Mouse (Mus musculus) hindbrain, embryonic 11.5 days (tissue): Measurements from ENCODE around the gene Ptpn1. TPM values are rescaled to one million over a fixed set of nuclear protein-coding genes. Genes with fewer than 3 reads are reported as not detected.

Experiments used
- ATAC-seq: fragments of 200-750 bp; cut with Nextera tagmentation; 2 replicates; pipeline ENCODE4 v1.8.0; 2017; ENCODE audit warnings: mild to moderate bottlenecking, moderate TSS enrichment, moderate library complexity; ENCODE audit not compliant: low FRiP score
- DNase-seq: peaks from one replicate; pipeline ENCODE4 v3.0.0-alpha.2; 2015; ENCODE audit warnings: low spot score
- H3K27ac ChIP-seq: fragments of 300-500 bp; sonication (generic); 2 replicates; pipeline ENCODE4 v1.5.1; 2014; ENCODE audit warnings: mild to moderate bottlenecking, low read depth, low read length
- H3K27me3 ChIP-seq: fragments of 300-500 bp; sonication (generic); 2 replicates; pipeline ENCODE4 v1.6.1; 2014; ENCODE audit warnings: mild to moderate bottlenecking, low read length, moderate library complexity, mixed read lengths; ENCODE audit not compliant: control insufficient read depth, insufficient read depth
- H3K36me3 ChIP-seq: fragments of 300-500 bp; sonication (generic); 2 replicates; pipeline ENCODE4 v1.6.1; 2014; ENCODE audit warnings: mild to moderate bottlenecking, low read length, moderate library complexity, mixed read lengths; ENCODE audit not compliant: control insufficient read depth, insufficient read depth
- H3K4me1 ChIP-seq: fragments of 300-500 bp; sonication (generic); replicated peaks from 2 replicates; pipeline ENCODE4 v1.6.1; 2014; ENCODE audit warnings: low read length, mixed read lengths; ENCODE audit not compliant: control insufficient read depth, insufficient read depth
- H3K4me2 ChIP-seq: fragments of 300-500 bp; sonication (generic); replicated peaks from 2 replicates; pipeline ENCODE4 v1.6.1; 2014; ENCODE audit warnings: mild to moderate bottlenecking, low read depth, low read length
- H3K4me3 ChIP-seq: fragments of 300-500 bp; sonication (generic); 2 replicates; pipeline ENCODE4 v1.5.1; 2014; ENCODE audit warnings: low read depth, low read length
- H3K9ac ChIP-seq: fragments of 300-500 bp; sonication (generic); 2 replicates; pipeline ENCODE4 v1.6.1; 2014; ENCODE audit warnings: low read depth, low read length
- H3K9me3 ChIP-seq: fragments of 300-500 bp; sonication (generic); 2 replicates; pipeline ENCODE4 v1.6.1; 2016; ENCODE audit warnings: low read length; ENCODE audit not compliant: control insufficient read depth
- WGBS: fragments of 180-500 bp; shearing (Covaris S2); extraction: QIAGEN DNeasy Blood & Tissue Kit; methylation state at CpG from one replicate; pipeline ENCODE4 v1.1.7; 2014; 5-methylcytosine and 5-hydroxymethylcytosine counted together
- polyA plus RNA-seq: library from polyadenylated mRNA; unstranded; fragments of >200 nt; fragmentation: Nextera tagmentation; extraction: Ambion mirVana; gene quantifications from 2 replicates; pipeline ENCODE4 v1.2.1, GENCODE M21; 2014

The Ptpn1 gene
- polyA plus RNA-seq, 1 experiment from 2014 or later, result 90.3 TPM

DNA sequence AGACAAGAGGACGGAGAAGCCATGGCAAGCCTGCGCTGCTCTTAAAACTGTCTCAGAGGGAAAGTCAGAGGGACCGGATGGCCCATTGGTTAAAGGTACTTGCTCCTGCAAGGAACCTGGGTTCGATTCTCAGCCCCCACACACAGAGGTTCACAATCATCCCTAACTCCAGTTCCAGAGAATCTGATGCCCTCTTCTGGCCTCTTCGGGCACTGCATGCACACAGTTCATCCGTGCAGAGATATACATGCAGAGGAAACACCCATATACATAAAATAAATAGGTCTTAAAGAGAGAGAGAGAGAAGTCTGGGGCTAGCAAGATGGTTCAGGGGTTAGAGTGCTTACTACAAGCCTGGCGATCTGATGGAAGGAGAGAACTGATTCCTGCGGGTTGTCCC is 94.0 kb downstream of the Ptpn1 start:
- no peaks in the 10 kb centered on the region for H3K9me3 ChIP-seq
- no peak overlapping the region for H3K9ac ChIP-seq
- 92% methylated on average over 8 of the region's 8 CpGs for WGBS
- H3K27me3 ChIP-seq, result no peaks in the 10 kb centered on the region
- no peak overlapping the region for H3K27ac ChIP-seq
- H3K4me3 ChIP-seq, result no peak overlapping the region
- no peak overlapping the region for H3K4me2 ChIP-seq
- no peak for ATAC-seq
- peak; percentile 35 for DNase-seq
- no peaks in the 10 kb centered on the region for H3K36me3 ChIP-seq
- H3K4me1 ChIP-seq, result no peaks in the 10 kb centered on the region

DNA sequence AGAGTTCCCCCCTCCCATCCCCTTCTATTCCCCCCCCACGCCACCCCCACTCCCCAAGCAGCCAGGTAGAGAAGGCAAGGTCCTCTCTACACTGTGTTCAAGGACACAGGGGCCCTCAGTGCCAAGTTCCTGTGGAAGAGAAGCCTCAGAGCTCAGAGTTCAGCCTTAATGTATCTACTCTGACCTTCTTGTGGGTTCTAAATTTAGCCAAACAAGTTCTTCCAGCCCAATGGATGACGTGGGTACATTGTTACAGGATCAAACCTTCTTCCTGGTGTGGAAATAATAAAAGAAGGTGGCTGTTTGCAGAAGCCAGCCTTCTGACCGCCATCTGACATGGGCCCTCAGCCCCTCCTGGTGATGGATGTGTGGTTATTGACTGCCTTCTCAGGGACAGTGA is 94.6 kb downstream of the Ptpn1 start:
- WGBS, result 53% methylated on average over 3 of the region's 3 CpGs

DNA sequence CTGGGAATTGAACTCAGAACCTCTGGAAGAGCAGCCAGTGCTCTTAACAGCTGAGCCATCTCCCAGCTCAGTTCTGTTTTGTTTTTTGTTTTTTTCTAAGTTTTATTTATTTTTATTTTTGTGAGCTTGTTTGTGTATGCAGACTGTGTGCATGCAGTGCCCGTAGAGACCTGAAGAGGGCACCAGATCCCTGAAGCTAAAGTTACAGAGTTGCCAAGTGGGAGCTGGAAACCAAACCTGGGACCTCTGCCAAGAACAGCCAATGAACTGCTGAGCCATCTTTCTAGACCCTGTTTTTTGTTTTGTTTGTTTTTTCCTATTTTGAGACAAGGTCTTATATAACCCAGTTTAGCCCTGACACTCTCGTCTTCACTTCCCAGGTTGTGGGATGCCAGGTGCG is 96.5 kb downstream of the Ptpn1 start:
- H3K27me3 ChIP-seq, result no peaks in the 10 kb centered on the region
- no peak overlapping the region for H3K27ac ChIP-seq
- WGBS, result 93% methylated on average over 3 of the region's 3 CpGs
- ATAC-seq (no peak), DNase-seq (no peak)
- H3K4me3 ChIP-seq, result no peak overlapping the region
- no peaks in the 10 kb centered on the region for H3K9me3 ChIP-seq
- H3K4me2 ChIP-seq, result no peak overlapping the region
- no peak overlapping the region for H3K9ac ChIP-seq
- no peaks in the 10 kb centered on the region for H3K4me1 ChIP-seq
- H3K36me3 ChIP-seq, result no peaks in the 10 kb centered on the region

More for the DNA sequence above, 94.6 kb downstream of the Ptpn1 start:
- Histone ChIP-seq H3K4me3 (no peak overlapping the region), H3K4me1 (no peaks in the 10 kb centered on the region), H3K9ac (no peak overlapping the region), H3K27me3 (no peaks in the 10 kb centered on the region), H3K36me3 (no peaks in the 10 kb centered on the region), H3K4me2 (no peak overlapping the region), H3K27ac (no peak overlapping the region), H3K9me3 (no peaks in the 10 kb centered on the region)
- ATAC-seq (no peak), DNase-seq (no peak)

Other genes starting within 250 kb of the Ptpn1 start
- 1.5 and 3.1 TPM in 2 replicates for gene Cebpb, start 243.1 kb upstream of the Ptpn1 start, polyA plus RNA-seq
- gene Tmem189, start 242.2 kb upstream of the Ptpn1 start, polyA plus RNA-seq, result 27.5 and 34.0 TPM in 2 replicates
- gene Ripor3, start 78.6 kb downstream of the Ptpn1 start, polyA plus RNA-seq, result 0.49 and 0.69 TPM in 2 replicates
- 7.1 and 7.5 TPM in 2 replicates for gene Pard6b, start 148.9 kb downstream of the Ptpn1 start, polyA plus RNA-seq